Comparison of ENCODE assay signal across 10 mouse cellular contexts in genomic region chr8:11088946-11089665, GRCm38 (mm10).
DNase-seq lines count a peak whose midpoint lies in the region; ATAC-seq lines count a peak whose summit lies in the region.
"Had no signal": no experiment of that assay in that cellular context is flagged by ENCODE, and none has a peak within 500 bp of the region (broad histone marks: within the 10 kb centered on the region; RNA-seq: fewer than 3 reads in every experiment).

No protein-coding gene starts in this region.

- H3K4me2 ChIP-seq in kidney, embryonic 16.5 days (replicated peaks; ENCODE audit: low read depth, low read length): no peak overlapping the region
- H3K4me2 ChIP-seq: embryonic facial prominence, embryonic 15.5 days; lung, embryonic 14.5 days had no signal

- no peak for DNase-seq in frontal cortex, postnatal 10 days (ENCODE audit: low spot score in 2 of 2)
- DNase-seq in urinary bladder, adult 2 months (ENCODE audit: low spot score): peak; percentile 41
- DNase-seq in urinary bladder, postnatal 10 days (ENCODE audit: low spot score): no peak
- no peak for DNase-seq in limb, embryonic 10.5 days (ENCODE audit: low spot score)
- DNase-seq in retina, embryonic 14.5 days (ENCODE audit: low spot score): no peak
- DNase-seq in T-cell, adult 2 months (ENCODE audit: low spot score): no peak
- DNase-seq: lung, embryonic 14.5 days had no signal

- H3K4me1 ChIP-seq in limb, embryonic 10.5 days: peaks cover 4% of the 10 kb centered on the region; the same call in 1 of the 2 replicates
- no peaks in the 10 kb centered on the region for H3K4me1 ChIP-seq in kidney, embryonic 16.5 days (ENCODE audit: insufficient read depth, low read length)

- H3K9me3 ChIP-seq in limb, embryonic 10.5 days (replicated peaks): no peaks in the 10 kb centered on the region
- H3K9me3 ChIP-seq in kidney, embryonic 16.5 days (ENCODE audit: low read length): no peaks in the 10 kb centered on the region
- H3K9me3 ChIP-seq: embryonic facial prominence, embryonic 15.5 days had no signal

- no peak overlapping the region for H3K4me3 ChIP-seq in limb, embryonic 10.5 days
- H3K4me3 ChIP-seq in kidney, embryonic 16.5 days (ENCODE audit: low read length): no peak overlapping the region
- H3K4me3 ChIP-seq: embryonic facial prominence, embryonic 15.5 days had no signal

- peak; percentile 90 for ATAC-seq in frontal cortex, adult (ENCODE audit: low TSS enrichment)
- ATAC-seq in kidney, embryonic 16.5 days (ENCODE audit: low FRiP score, low TSS enrichment): no peak

- 0 out of 2 replicates have a peak, but pooled peaks cover 6% of the 10 kb centered on the region for H3K27me3 ChIP-seq in limb, embryonic 10.5 days (ENCODE audit: low read depth, poor library complexity, severe bottlenecking)
- no peaks in the 10 kb centered on the region for H3K27me3 ChIP-seq in kidney, embryonic 16.5 days (ENCODE audit: insufficient read depth, low read length)
- H3K27me3 ChIP-seq: embryonic facial prominence, embryonic 15.5 days had no signal

- WGBS in limb, embryonic 10.5 days: 47% methylated on average over 12 of the region's 12 CpGs
- WGBS in kidney, embryonic 16.5 days: 46% methylated on average over 12 of the region's 12 CpGs

- H3K36me3 ChIP-seq in limb, embryonic 10.5 days: no peaks in the 10 kb centered on the region
- H3K36me3 ChIP-seq in kidney, embryonic 16.5 days (ENCODE audit: insufficient read depth, low read length): no peaks in the 10 kb centered on the region
- H3K36me3 ChIP-seq: embryonic facial prominence, embryonic 15.5 days had no signal

- 0 out of 2 replicates have a peak overlapping the region, but pooled peaks have one; percentile 11 for H3K27ac ChIP-seq in limb, embryonic 10.5 days
- H3K27ac ChIP-seq in kidney, embryonic 16.5 days (ENCODE audit: low read length): no peak overlapping the region
- H3K27ac ChIP-seq: embryonic facial prominence, embryonic 15.5 days had no signal

- H3K9ac ChIP-seq in kidney, embryonic 16.5 days (replicated peaks; ENCODE audit: low read length): no peak overlapping the region
- H3K9ac ChIP-seq: embryonic facial prominence, embryonic 15.5 days; lung, embryonic 14.5 days had no signal
